Mouse (Mus musculus) liver, postnatal 0 days (tissue): ENCODE results near the gene Olfr894. TPM values are rescaled to one million over a fixed set of nuclear protein-coding genes. Genes with fewer than 3 reads are reported as not detected.
"Not testable (repeated sequence)": the region's sequence is repeated elsewhere in the genome, so short reads cannot be mapped to it uniquely, and the experiment has no call there.

Experiments used
- ATAC-seq: fragments of 200-750 bp; cut with Nextera tagmentation; 2 replicates; pipeline ENCODE4 v1.8.0; 2017; ENCODE audit warnings: mild to moderate bottlenecking, moderate library complexity
- DNase-seq: peaks from one replicate; pipeline ENCODE4 v3.0.0-alpha.2; 2016
- H3K27ac ChIP-seq: fragments of 300-500 bp; sonication (generic); 2 replicates; pipeline ENCODE4 v1.5.1; 2014; ENCODE audit warnings: antibody characterized with exemption, moderate library complexity, mild to moderate bottlenecking, low read depth
- H3K27me3 ChIP-seq: fragments of 300-500 bp; sonication (generic); 2 replicates; pipeline ENCODE4 v1.6.1; 2014; ENCODE audit warnings: low read length, control low read depth, mixed read lengths; ENCODE audit not compliant: insufficient read depth
- H3K36me3 ChIP-seq: fragments of 300-500 bp; sonication (generic); replicated peaks from 2 replicates; pipeline ENCODE4 v1.6.1; 2014; ENCODE audit warnings: mild to moderate bottlenecking, control low read depth, low read length, moderate library complexity, mixed read lengths; ENCODE audit not compliant: insufficient read depth
- H3K4me1 ChIP-seq: fragments of 300-500 bp; sonication (generic); 2 replicates; pipeline ENCODE4 v1.6.1; 2014; ENCODE audit warnings: antibody characterized with exemption, mild to moderate bottlenecking, control low read depth; ENCODE audit not compliant: insufficient read depth
- H3K4me2 ChIP-seq: fragments of 300-500 bp; sonication (generic); 2 replicates; pipeline ENCODE4 v1.6.1; 2014; ENCODE audit warnings: low read depth, mild to moderate bottlenecking, low read length, moderate library complexity, mixed read lengths
- H3K4me3 ChIP-seq: fragments of 300-500 bp; sonication (generic); 2 replicates; pipeline ENCODE4 v1.5.1; 2014; ENCODE audit warnings: low read depth, low read length
- H3K9ac ChIP-seq: fragments of 300-500 bp; sonication (generic); replicated peaks from 2 replicates; pipeline ENCODE4 v1.6.1; 2014; ENCODE audit warnings: mild to moderate bottlenecking, moderate library complexity
- H3K9me3 ChIP-seq: fragments of 300-500 bp; sonication (generic); 2 replicates; pipeline ENCODE4 v1.6.1; 2016; ENCODE audit warnings: mild to moderate bottlenecking, control low read depth, low read length, mixed read lengths
- CTCF ChIP-seq: sonication (generic); IDR thresholded peaks from 2 replicates; pipeline ENCODE4 v1.5.1; 2016; ENCODE audit warnings: antibody characterized with exemption, low read depth
- EP300 ChIP-seq: IDR thresholded peaks from 2 replicates; pipeline ENCODE4 v1.6.1; 2016; ENCODE audit warnings: antibody characterized with exemption, low read depth, mild to moderate bottlenecking
- WGBS: fragments of 180-500 bp; shearing (Covaris S2); extraction: QIAGEN DNeasy Blood & Tissue Kit; methylation state at CpG from one replicate; pipeline ENCODE4 v1.1.7; 2014; ENCODE audit not compliant: insufficient replicate concordance; 5-methylcytosine and 5-hydroxymethylcytosine counted together
- polyA plus RNA-seq: library from polyadenylated mRNA; unstranded; fragments of >200 nt; fragmentation: Nextera tagmentation; extraction: Ambion mirVana; gene quantifications from 2 replicates; pipeline ENCODE4 v1.2.1, GENCODE M21; 2015

Olfr894 gene
- polyA plus RNA-seq: not detected in 2 replicates

DNA sequence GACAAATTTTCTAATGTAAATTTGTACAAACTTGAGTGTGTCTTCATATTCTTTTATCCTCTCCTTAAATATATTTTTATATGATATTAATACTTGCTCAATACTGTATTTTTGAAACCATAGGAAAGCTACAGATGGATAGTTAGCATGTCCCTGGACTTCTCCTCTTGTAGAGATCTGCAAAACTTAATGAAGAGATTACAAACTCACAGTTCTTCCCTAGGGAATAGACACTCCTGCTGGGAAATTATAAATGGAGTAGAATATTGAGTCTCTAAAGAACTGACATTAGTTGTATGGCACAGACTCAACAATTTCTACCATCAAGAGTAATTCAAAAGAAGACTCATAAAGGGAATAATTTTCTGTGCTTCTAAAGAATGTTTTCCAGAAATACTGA lies at the start of gene Olfr894:
Gene Olfr894 (plus strand): TSS at position 301 of the 400 bp plus-strand sequence.
- DNase-seq (no peak), ATAC-seq (no peak)
- H3K4me3 ChIP-seq: no peak within 1 kb of the TSS
- H3K27me3 ChIP-seq: no peaks in the 10 kb centered on the region
- H3K27ac ChIP-seq: no peak within 1 kb of the TSS
- no peak within 1 kb of the TSS for H3K9ac ChIP-seq
- H3K4me2 ChIP-seq: no peak within 1 kb of the TSS
- no peaks in the 10 kb centered on the region for H3K4me1 ChIP-seq
- no peaks in the 10 kb centered on the region for H3K9me3 ChIP-seq
- H3K36me3 ChIP-seq: no peaks in the 10 kb centered on the region
- no peak for TF ChIP-seq EP300
- TF ChIP-seq CTCF: no peak

DNA sequence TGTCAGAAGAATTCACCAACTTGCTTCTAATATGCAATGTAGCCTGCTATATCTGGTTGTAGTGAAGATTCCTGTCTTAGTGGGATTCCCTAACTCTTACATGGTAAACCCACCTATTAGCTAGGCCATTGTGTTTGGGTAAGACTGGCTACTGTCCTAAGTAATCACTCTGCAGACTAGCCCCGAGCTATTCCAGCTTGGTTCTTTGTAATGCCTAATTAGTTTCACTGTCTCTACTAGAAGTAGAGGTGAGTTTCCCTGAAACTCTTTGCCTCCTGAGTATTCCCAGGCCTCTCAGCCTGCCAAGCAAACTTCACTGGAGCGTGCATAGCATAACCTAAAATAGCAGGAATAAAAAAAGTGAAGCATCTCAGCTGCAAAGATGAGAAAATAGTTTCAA lies 49.5 kb upstream of the Olfr894 start:
- H3K27me3 ChIP-seq, H3K27ac ChIP-seq, H3K4me3 ChIP-seq, H3K36me3 ChIP-seq, ATAC-seq, H3K4me1 ChIP-seq, DNase-seq, H3K9ac ChIP-seq, H3K9me3 ChIP-seq, H3K4me2 ChIP-seq: not testable (repeated sequence)
- 49% methylated on average over 2 of the region's 2 CpGs for WGBS

DNA sequence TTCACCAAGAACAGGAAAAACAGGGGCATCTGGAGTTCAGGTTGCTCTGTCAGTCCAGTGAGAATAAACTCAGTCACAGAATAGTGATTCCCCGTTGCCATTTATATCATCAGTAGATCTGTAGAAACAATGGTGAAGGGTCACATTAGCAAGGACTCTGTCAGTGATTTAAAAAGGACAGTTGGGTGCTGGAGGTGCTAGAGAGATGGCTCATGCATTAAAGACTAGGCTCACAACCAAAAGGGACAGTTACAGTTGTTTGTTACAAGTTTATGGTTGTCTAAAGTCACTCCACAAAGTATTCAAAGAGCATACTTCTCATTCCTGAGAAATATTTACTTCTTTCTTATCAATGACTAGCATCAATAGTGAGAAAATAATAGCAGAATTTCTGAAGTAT lies 37.1 kb upstream of the Olfr894 start, which contains the start of gene Olfr891:
Gene Olfr891 (minus strand): TSS at position 101 of the 400 bp plus-strand sequence.
- Histone ChIP-seq H3K4me2 (no peak within 1 kb of the TSS), H3K9ac (no peak within 1 kb of the TSS), H3K27ac (no peak within 1 kb of the TSS), H3K4me3 (no peak within 1 kb of the TSS), H3K36me3 (no peaks in the 10 kb centered on the region), H3K4me1 (no peaks in the 10 kb centered on the region), H3K27me3 (no peaks in the 10 kb centered on the region), H3K9me3 (peaks cover 3% of the 10 kb centered on the region; the same call in 1 of the 2 replicates)
- no peak for ATAC-seq
- DNase-seq: no peak
- WGBS: 63% methylated on average over 1 of the region's 1 CpGs
- TF ChIP-seq EP300 (no peak), CTCF (no peak)

DNA sequence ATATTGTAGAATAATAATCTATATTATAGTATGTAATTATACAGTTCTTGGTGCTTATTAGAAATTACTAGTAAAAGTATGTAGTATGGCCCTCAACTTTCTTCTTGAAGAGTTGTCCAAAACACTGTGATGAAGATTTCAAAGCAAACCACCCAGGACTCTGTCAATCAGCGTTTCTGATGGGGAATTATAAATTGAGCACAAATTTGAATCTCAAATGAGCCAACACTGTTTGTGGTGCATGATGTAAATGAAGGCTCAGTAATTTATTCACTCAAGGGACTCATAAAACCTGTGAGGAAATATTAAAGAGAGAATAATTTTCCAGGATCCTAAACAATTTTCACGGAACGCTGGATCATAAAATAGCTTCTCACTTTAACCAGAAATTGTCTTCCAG lies 9.8 kb upstream of the Olfr894 start, which contains the start of gene Olfr893:
Gene Olfr893 (plus strand): TSS at position 301 of the 400 bp plus-strand sequence.
- no peaks in the 10 kb centered on the region for H3K27me3 ChIP-seq
- WGBS: 74% methylated on average over 3 of the region's 3 CpGs

DNA sequence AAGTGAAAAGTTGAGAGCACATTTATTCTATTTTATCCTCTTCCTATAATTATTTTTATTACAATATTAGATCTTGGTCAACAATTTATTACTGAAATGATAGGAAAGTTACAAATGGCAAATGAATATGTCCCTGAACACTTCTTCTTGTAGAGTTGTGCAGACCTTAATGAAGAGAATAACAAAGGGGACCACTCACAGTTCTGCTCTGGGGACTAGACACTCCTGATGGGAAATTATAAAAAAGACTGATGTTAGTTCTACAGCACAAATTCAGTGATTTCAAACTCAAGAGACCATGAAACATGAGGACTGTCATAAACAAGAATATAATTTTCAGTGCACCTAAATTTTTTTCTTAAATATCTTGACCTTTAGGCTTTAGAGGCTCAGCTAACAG lies 34.6 kb downstream of the Olfr894 start, which contains the start of gene Olfr143:
Gene Olfr143 (plus strand): TSS at position 301 of the 400 bp plus-strand sequence.
- no peaks in the 10 kb centered on the region for H3K27me3 ChIP-seq
- ATAC-seq (no peak), DNase-seq (no peak)
- H3K27ac ChIP-seq: no peak within 1 kb of the TSS
- no peak within 1 kb of the TSS for H3K9ac ChIP-seq
- no peaks in the 10 kb centered on the region for H3K4me1 ChIP-seq
- H3K4me2 ChIP-seq: no peak within 1 kb of the TSS
- no peaks in the 10 kb centered on the region for H3K36me3 ChIP-seq
- TF ChIP-seq EP300: no peak
- TF ChIP-seq CTCF: no peak
- H3K4me3 ChIP-seq: no peak within 1 kb of the TSS
- no peaks in the 10 kb centered on the region for H3K9me3 ChIP-seq

More for the DNA sequence above, 9.8 kb upstream of the Olfr894 start, which contains the start of gene Olfr893:
- Histone ChIP-seq H3K4me3 (no peak within 1 kb of the TSS), H3K4me2 (no peak within 1 kb of the TSS), H3K9ac (no peak within 1 kb of the TSS), H3K4me1 (no peaks in the 10 kb centered on the region), H3K9me3 (no peaks in the 10 kb centered on the region), H3K36me3 (no peaks in the 10 kb centered on the region), H3K27ac (no peak within 1 kb of the TSS)
- DNase-seq (no peak), ATAC-seq (no peak)
- TF ChIP-seq EP300: no peak
- TF ChIP-seq CTCF: no peak

DNA sequence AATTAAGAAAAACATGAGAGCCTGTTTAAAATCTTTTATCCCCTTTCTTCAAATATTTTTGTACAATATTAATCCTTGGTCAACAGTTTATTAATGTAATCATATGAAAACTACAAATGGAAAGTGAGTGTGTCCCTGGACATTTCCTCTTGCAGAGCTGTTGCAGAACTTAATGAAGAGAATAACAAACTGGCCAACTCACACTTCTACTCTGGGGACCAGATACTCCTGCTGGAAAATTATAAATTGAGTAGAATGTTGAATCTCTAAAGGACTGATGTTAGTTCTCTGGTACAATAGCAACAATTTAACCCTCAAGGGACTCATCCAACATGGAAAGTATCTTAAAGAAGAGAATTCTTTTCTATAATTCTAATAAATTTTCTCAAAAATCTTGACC lies 49.7 kb downstream of the Olfr894 start, which contains the start of gene Olfr895:
Gene Olfr895 (plus strand): TSS at position 301 of the 400 bp plus-strand sequence.
- DNase-seq (no peak), ATAC-seq (no peak)
- Histone ChIP-seq H3K4me2 (no peak within 1 kb of the TSS), H3K36me3 (no peaks in the 10 kb centered on the region), H3K4me1 (no peaks in the 10 kb centered on the region), H3K27me3 (no peaks in the 10 kb centered on the region), H3K9me3 (no peaks in the 10 kb centered on the region), H3K9ac (no peak within 1 kb of the TSS), H3K27ac (no peak within 1 kb of the TSS), H3K4me3 (no peak within 1 kb of the TSS)
- TF ChIP-seq EP300 (no peak), CTCF (no peak)

Other genes starting within 250 kb of the Olfr894 start
- gene Olfr881, start 226.2 kb upstream of the Olfr894 start, polyA plus RNA-seq: not detected in 2 replicates
- not detected in 2 replicates for gene Olfr883, start 192.2 kb upstream of the Olfr894 start, polyA plus RNA-seq
- not detected in 2 replicates for gene Olfr884, start 171.5 kb upstream of the Olfr894 start, polyA plus RNA-seq
- gene Olfr885, start 156.7 kb upstream of the Olfr894 start, polyA plus RNA-seq: not detected in 2 replicates
- gene Olfr887, start 134.0 kb upstream of the Olfr894 start, polyA plus RNA-seq: not detected in 2 replicates
- not detected in 2 replicates for gene Olfr888, start 109.9 kb upstream of the Olfr894 start, polyA plus RNA-seq
- 0.04 TPM in 1 of 2 replicates, not detected in the other for gene Olfr889, start 102.9 kb upstream of the Olfr894 start, polyA plus RNA-seq
- gene Olfr890, start 75.5 kb upstream of the Olfr894 start, polyA plus RNA-seq: not detected in 2 replicates
- not detected in 2 replicates for gene Olfr891, start 37.2 kb upstream of the Olfr894 start, polyA plus RNA-seq
- not detected in 2 replicates for gene Olfr893, start 9.7 kb upstream of the Olfr894 start, polyA plus RNA-seq
- gene Olfr143, start 34.7 kb downstream of the Olfr894 start, polyA plus RNA-seq: not detected in 2 replicates
- not detected in 2 replicates for gene Olfr895, start 49.8 kb downstream of the Olfr894 start, polyA plus RNA-seq
- gene Olfr896-ps1, start 73.1 kb downstream of the Olfr894 start, polyA plus RNA-seq: not detected in 2 replicates
- not detected in 2 replicates for gene Olfr25, start 111.0 kb downstream of the Olfr894 start, polyA plus RNA-seq
- not detected in 2 replicates for gene Olfr898, start 130.4 kb downstream of the Olfr894 start, polyA plus RNA-seq
- gene Olfr250, start 148.8 kb downstream of the Olfr894 start, polyA plus RNA-seq: not detected in 2 replicates
- not detected in 2 replicates for gene Olfr251, start 159.0 kb downstream of the Olfr894 start, polyA plus RNA-seq
- gene Olfr147, start 183.6 kb downstream of the Olfr894 start, polyA plus RNA-seq: not detected in 2 replicates
- gene Olfr901, start 211.4 kb downstream of the Olfr894 start, polyA plus RNA-seq: not detected in 2 replicates
- gene Olfr902, start 229.6 kb downstream of the Olfr894 start, polyA plus RNA-seq: not detected in 2 replicates
- gene Olfr904, start 245.1 kb downstream of the Olfr894 start, polyA plus RNA-seq: not detected in 2 replicates